Mouse (Mus musculus): ENCODE results near the gene Apon. TPM values are rescaled to one million over a fixed set of nuclear protein-coding genes. Genes with fewer than 3 reads are reported as not detected.
A peak's percentile ranks its signal among the peaks of the same experiment; 100 is the strongest.

The Apon gene
- polyA plus RNA-seq, 1 experiment from 2014 or later = 0.30 TPM

GRCm38 (mm10) chr10:128296370-128297090 lies 42.6 kb downstream of the Apon start:
- WGBS = 73% methylated on average over 13 of the region's 13 CpGs
- 0 out of 2 replicates have a peak overlapping the region, but pooled peaks have one; percentile 9 for H3K27ac ChIP-seq (ENCODE audit: low read depth)
- no peak overlapping the region for H3K4me2 ChIP-seq (ENCODE audit: low read length)
- no peak overlapping the region for H3K4me3 ChIP-seq (ENCODE audit: low read depth, low read length)
- ATAC-seq (replicated peaks; ENCODE audit: low FRiP score, low TSS enrichment, low read depth) (no peak), DNase-seq (ENCODE audit: low spot score) (no peak)
- no peak overlapping the region for H3K9ac ChIP-seq (ENCODE audit: low read length)
- 0 out of 2 replicates have a peak, but pooled peaks cover 11% of the 10 kb centered on the region for H3K4me1 ChIP-seq (replicated peaks; ENCODE audit: control insufficient read depth, insufficient read depth, low read length)
- H3K27me3 ChIP-seq (replicated peaks; ENCODE audit: control insufficient read depth, insufficient read depth, low read length) = no peaks in the 10 kb centered on the region
- H3K9me3 ChIP-seq (ENCODE audit: control insufficient read depth, low read length) = no peaks in the 10 kb centered on the region
- peaks cover 9% of the 10 kb centered on the region for H3K36me3 ChIP-seq (ENCODE audit: control insufficient read depth, insufficient read depth, low read length)

DNA sequence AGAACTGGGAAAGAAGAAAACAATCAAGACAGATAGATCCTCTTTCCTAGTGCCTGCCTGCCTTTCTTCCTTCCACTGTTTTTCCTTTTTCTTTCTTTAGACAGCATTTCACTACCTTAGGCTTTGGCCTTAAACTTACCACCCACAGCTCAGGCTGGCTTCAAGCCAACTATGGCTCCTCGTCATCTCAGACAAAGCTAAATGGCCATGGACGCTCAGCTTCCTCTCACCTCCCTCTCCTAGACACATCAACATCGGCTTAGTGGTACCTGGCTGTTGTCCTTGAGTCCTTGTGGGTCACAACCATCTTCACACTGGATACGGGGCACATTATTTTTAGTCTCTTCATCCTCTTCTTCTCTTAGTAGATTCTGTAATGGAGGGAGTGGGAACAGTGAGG lies 43.3 kb downstream of the Apon start:
- H3K36me3 ChIP-seq (ENCODE audit: control insufficient read depth, insufficient read depth, low read length) = peaks cover 2% of the 10 kb centered on the region; the same call in 1 of the 2 replicates
- H3K9ac ChIP-seq (ENCODE audit: low read length) = no peak overlapping the region
- H3K27me3 ChIP-seq (replicated peaks; ENCODE audit: control insufficient read depth, insufficient read depth, low read length) = no peaks in the 10 kb centered on the region
- H3K4me1 ChIP-seq (replicated peaks; ENCODE audit: control insufficient read depth, insufficient read depth, low read length) = peaks cover 13% of the 10 kb centered on the region
- no peak overlapping the region for H3K4me3 ChIP-seq (ENCODE audit: low read depth, low read length)
- DNase-seq (ENCODE audit: low spot score) = peak; percentile 53
- H3K4me2 ChIP-seq (ENCODE audit: low read length) = no peak overlapping the region
- WGBS = 59% methylated on average over 4 of the region's 4 CpGs
- no peak for ATAC-seq (replicated peaks; ENCODE audit: low FRiP score, low TSS enrichment, low read depth)
- H3K27ac ChIP-seq (ENCODE audit: low read depth) = peak overlapping the region; percentile 64
- no peaks in the 10 kb centered on the region for H3K9me3 ChIP-seq (ENCODE audit: control insufficient read depth, low read length)

DNA sequence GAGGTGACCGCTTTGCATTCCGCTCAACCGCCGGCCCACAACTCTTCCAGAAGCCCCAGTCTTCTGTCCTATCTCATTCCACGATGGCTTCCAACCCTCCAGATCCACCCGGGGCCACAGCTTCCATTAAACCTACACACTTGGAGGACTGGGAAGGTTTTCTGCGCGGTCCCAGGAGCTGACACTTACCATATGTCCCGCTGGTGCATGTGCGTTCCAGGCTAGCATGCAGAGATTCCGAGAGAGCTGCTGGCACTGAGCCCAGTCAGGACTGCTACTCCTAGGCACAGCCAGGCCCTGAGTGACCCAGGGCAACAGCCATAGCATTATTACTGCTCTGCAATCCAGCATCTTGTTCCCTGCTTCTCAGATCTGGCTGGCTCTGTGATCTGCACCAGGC lies 43.7 kb downstream of the Apon start:
- H3K4me1 ChIP-seq (replicated peaks; ENCODE audit: control insufficient read depth, insufficient read depth, low read length) = peaks cover 16% of the 10 kb centered on the region
- no peak overlapping the region for H3K9ac ChIP-seq (ENCODE audit: low read length)
- 55% methylated on average over 11 of the region's 11 CpGs for WGBS
- ATAC-seq (replicated peaks; ENCODE audit: low FRiP score, low TSS enrichment, low read depth) (peak; percentile 56), DNase-seq (ENCODE audit: low spot score) (peak; percentile 70)
- no peak overlapping the region for H3K4me3 ChIP-seq (ENCODE audit: low read depth, low read length)
- no peaks in the 10 kb centered on the region for H3K27me3 ChIP-seq (replicated peaks; ENCODE audit: control insufficient read depth, insufficient read depth, low read length)
- peak overlapping the region; percentile 64 for H3K27ac ChIP-seq (ENCODE audit: low read depth)
- H3K4me2 ChIP-seq (ENCODE audit: low read length) = no peak overlapping the region
- no peaks in the 10 kb centered on the region for H3K9me3 ChIP-seq (ENCODE audit: control insufficient read depth, low read length)
- H3K36me3 ChIP-seq (ENCODE audit: control insufficient read depth, insufficient read depth, low read length) = no peaks in the 10 kb centered on the region

GRCm38 (mm10) chr10:128298243-128298642 lies 44.3 kb downstream of the Apon start:
- no peak overlapping the region for H3K4me3 ChIP-seq (ENCODE audit: low read depth, low read length)
- no peak overlapping the region for H3K9ac ChIP-seq (ENCODE audit: low read length)

GRCm38 (mm10) chr10:128298702-128299171 lies 44.8 kb downstream of the Apon start, which contains the start of gene Il23a:
Il23a (minus strand) TSS chr10:128298752.
- no peaks in the 10 kb centered on the region for H3K36me3 ChIP-seq (ENCODE audit: control insufficient read depth, insufficient read depth, low read length)
- no peak for ATAC-seq (replicated peaks; ENCODE audit: low FRiP score, low TSS enrichment, low read depth)
- H3K9ac ChIP-seq (ENCODE audit: low read length) = no peak within 1 kb of the TSS
- no peaks in the 10 kb centered on the region for H3K27me3 ChIP-seq (replicated peaks; ENCODE audit: control insufficient read depth, insufficient read depth, low read length)
- H3K4me3 ChIP-seq (ENCODE audit: low read depth, low read length) = no peak within 1 kb of the TSS
- H3K9me3 ChIP-seq (ENCODE audit: control insufficient read depth, low read length) = no peaks in the 10 kb centered on the region
- peak within 1 kb of the TSS; percentile 64 for H3K27ac ChIP-seq (ENCODE audit: low read depth)
- H3K4me2 ChIP-seq (ENCODE audit: low read length) = no peak within 1 kb of the TSS
- peaks cover 17% of the 10 kb centered on the region for H3K4me1 ChIP-seq (replicated peaks; ENCODE audit: control insufficient read depth, insufficient read depth, low read length)
- no peak for DNase-seq (ENCODE audit: low spot score)
- WGBS = 76% methylated on average over 11 of the region's 11 CpGs

More at GRCm38 (mm10) chr10:128298243-128298642, 44.3 kb downstream of the Apon start:
- peaks cover 16% of the 10 kb centered on the region for H3K4me1 ChIP-seq (replicated peaks; ENCODE audit: control insufficient read depth, insufficient read depth, low read length)
- H3K27ac ChIP-seq (ENCODE audit: low read depth) = no peak overlapping the region
- H3K4me2 ChIP-seq (ENCODE audit: low read length) = no peak overlapping the region
- ATAC-seq (replicated peaks; ENCODE audit: low FRiP score, low TSS enrichment, low read depth) = no peak
- DNase-seq (ENCODE audit: low spot score) = no peak
- WGBS = 63% methylated on average over 6 of the region's 6 CpGs
- H3K9me3 ChIP-seq (ENCODE audit: control insufficient read depth, low read length) = no peaks in the 10 kb centered on the region
- no peaks in the 10 kb centered on the region for H3K27me3 ChIP-seq (replicated peaks; ENCODE audit: control insufficient read depth, insufficient read depth, low read length)
- H3K36me3 ChIP-seq (ENCODE audit: control insufficient read depth, insufficient read depth, low read length) = no peaks in the 10 kb centered on the region

DNA sequence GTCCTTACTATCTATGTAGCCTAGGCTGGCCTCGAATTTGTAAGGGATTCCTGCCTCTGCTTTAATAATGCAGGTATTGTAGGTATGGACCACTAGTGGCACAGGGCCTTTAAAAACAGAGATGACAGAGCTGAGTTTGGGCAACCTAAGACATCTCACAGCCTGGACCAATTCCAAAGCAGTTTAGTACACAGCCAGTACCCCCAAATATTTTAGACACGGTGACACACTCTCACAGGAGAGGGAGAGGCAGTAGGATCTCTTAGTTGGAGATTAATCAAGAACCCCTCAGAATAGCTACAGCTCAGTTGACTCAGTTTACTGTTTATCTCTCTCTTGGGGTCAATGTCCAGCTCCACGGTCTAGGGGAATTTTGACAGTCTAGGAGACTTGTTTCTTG lies 48.5 kb downstream of the Apon start:
- H3K4me3 ChIP-seq (ENCODE audit: low read depth, low read length) = peak overlapping the region; percentile 63
- H3K4me2 ChIP-seq (ENCODE audit: low read length) = peak overlapping the region; percentile 86
- peak overlapping the region; percentile 85 for H3K27ac ChIP-seq (ENCODE audit: low read depth)
- H3K4me1 ChIP-seq (replicated peaks; ENCODE audit: control insufficient read depth, insufficient read depth, low read length) = peaks cover 20% of the 10 kb centered on the region
- no peaks in the 10 kb centered on the region for H3K9me3 ChIP-seq (ENCODE audit: control insufficient read depth, low read length)
- no peak for ATAC-seq (replicated peaks; ENCODE audit: low FRiP score, low TSS enrichment, low read depth)
- WGBS = 34% methylated on average over 3 of the region's 3 CpGs
- H3K36me3 ChIP-seq (ENCODE audit: control insufficient read depth, insufficient read depth, low read length) = peaks cover 14% of the 10 kb centered on the region; the same call in 1 of the 2 replicates
- peak overlapping the region; percentile 91 for H3K9ac ChIP-seq (ENCODE audit: low read length)
- peak; percentile 51 for DNase-seq (ENCODE audit: low spot score)
- no peaks in the 10 kb centered on the region for H3K27me3 ChIP-seq (replicated peaks; ENCODE audit: control insufficient read depth, insufficient read depth, low read length)

DNA sequence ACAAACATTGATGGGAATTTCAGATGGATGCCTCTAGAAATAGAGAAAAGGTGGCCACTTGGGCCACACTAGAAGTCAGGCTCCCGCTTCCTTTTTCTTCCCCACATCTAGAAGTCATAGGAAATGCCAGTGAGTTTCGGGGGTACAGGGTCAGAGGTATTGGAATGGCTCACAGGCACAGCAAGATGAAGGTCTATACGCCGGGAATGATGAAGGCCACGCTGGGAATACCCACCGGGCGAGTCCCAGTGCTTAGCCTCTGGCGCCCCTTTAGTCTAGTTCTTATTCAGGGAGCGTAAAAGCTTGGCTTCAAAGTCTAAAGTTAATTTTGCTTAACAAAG lies 48.9 kb downstream of the Apon start:
- DNase-seq (ENCODE audit: low spot score) = no peak
- H3K36me3 ChIP-seq (ENCODE audit: control insufficient read depth, insufficient read depth, low read length) = peaks cover 14% of the 10 kb centered on the region; the same call in 1 of the 2 replicates
- peak overlapping the region; percentile 91 for H3K9ac ChIP-seq (ENCODE audit: low read length)
- H3K4me1 ChIP-seq (replicated peaks; ENCODE audit: control insufficient read depth, insufficient read depth, low read length) = peaks cover 16% of the 10 kb centered on the region
- H3K27me3 ChIP-seq (replicated peaks; ENCODE audit: control insufficient read depth, insufficient read depth, low read length) = no peaks in the 10 kb centered on the region
- H3K9me3 ChIP-seq (ENCODE audit: control insufficient read depth, low read length) = no peaks in the 10 kb centered on the region
- H3K4me2 ChIP-seq (ENCODE audit: low read length) = peak overlapping the region; percentile 86
- ATAC-seq (replicated peaks; ENCODE audit: low FRiP score, low TSS enrichment, low read depth) = peak; percentile 40
- peak overlapping the region; percentile 63 for H3K4me3 ChIP-seq (ENCODE audit: low read depth, low read length)
- H3K27ac ChIP-seq (ENCODE audit: low read depth) = peak overlapping the region; percentile 85
- WGBS = under 1% methylated on average over 9 of the region's 9 CpGs

DNA sequence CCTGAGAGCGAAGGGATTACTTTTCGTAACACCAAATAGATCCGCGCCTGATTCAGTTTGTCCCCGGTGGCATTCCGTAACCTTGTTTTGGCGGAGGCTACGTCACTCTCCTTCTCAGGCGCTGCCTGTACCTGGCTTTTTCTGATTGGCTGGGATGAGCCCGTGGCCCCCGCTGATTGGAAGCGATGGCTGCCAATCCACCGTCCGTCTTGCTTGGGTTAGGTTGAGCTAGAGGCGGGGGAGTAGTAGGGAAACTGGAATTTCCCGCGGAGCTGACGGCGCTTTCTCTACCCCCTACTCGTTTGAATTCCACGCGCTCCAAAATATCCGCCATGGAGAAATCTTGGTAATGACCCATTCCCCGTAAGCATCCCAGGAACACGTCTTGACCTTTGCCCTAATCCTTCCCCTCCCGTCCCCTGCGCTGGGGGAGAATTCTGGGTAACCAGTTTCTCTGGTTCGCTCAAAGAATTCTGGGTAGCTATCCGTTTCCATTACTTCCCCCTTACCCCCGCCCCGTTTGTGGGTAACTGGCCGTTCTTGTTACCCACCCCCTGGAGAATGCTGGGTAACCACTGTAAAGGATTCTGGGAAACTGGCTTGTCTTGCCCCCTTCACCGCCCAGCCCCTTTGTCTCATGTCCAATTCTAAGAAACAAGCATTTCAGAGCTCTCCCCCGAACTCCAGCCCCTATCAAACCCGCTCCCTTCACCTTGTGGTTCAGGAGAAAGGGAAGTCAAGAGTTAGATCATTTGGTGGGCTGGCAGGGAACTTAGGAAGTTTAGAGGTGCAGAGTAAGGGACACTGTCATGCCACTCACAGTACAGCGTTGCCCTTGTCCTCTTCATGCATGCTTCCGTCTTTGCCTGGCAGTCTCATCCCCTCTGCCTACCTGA lies 49.5 kb downstream of the Apon start, which contains the start of gene Pan2:
Gene Pan2, plus strand, starts transcription at position 210 of the 896 bp plus-strand sequence.
- DNase-seq (ENCODE audit: low spot score) = peak; percentile 100
- Histone ChIP-seq H3K9me3 (ENCODE audit: control insufficient read depth, low read length) (no peaks in the 10 kb centered on the region), H3K4me2 (ENCODE audit: low read length) (peak within 1 kb of the TSS; percentile 86), H3K4me1 (replicated peaks; ENCODE audit: control insufficient read depth, insufficient read depth, low read length) (peaks cover 13% of the 10 kb centered on the region), H3K27ac (ENCODE audit: low read depth) (peak within 1 kb of the TSS; percentile 85), H3K36me3 (ENCODE audit: control insufficient read depth, insufficient read depth, low read length) (peaks cover 20% of the 10 kb centered on the region), H3K9ac (ENCODE audit: low read length) (peak within 1 kb of the TSS; percentile 91), H3K4me3 (ENCODE audit: low read depth, low read length) (peak within 1 kb of the TSS; percentile 63), H3K27me3 (replicated peaks; ENCODE audit: control insufficient read depth, insufficient read depth, low read length) (no peaks in the 10 kb centered on the region)
- ATAC-seq (replicated peaks; ENCODE audit: low FRiP score, low TSS enrichment, low read depth) = peak; percentile 99
- WGBS = 2% methylated on average over 37 of the region's 37 CpGs
